Mouse (Mus musculus): ENCODE data around the gene Cald1. TPM values are rescaled to one million over a fixed set of nuclear protein-coding genes. Genes with fewer than 3 reads are reported as not detected.
A peak's percentile ranks its signal among the peaks of the same experiment; 100 is the strongest.

Gene Cald1
- total and polyA plus RNA-seq, 2 experiments from 2014 or later, result 20.7 to 40.5 TPM

- Histone ChIP-seq H3K4me1 (ENCODE audit: insufficient read depth, low read length) (no peaks in the 10 kb centered on the region), H3K9me3 (ENCODE audit: low read length) (no peaks in the 10 kb centered on the region), H3K36me3 (ENCODE audit: insufficient read depth, low read length) (peaks cover 3% of the 10 kb centered on the region; the same call in 1 of the 2 replicates), H3K27ac (ENCODE audit: low read depth, low read length) (no peak overlapping the region), H3K4me2 (ENCODE audit: low read depth, low read length, poor library complexity, severe bottlenecking) (no peak overlapping the region), H3K9ac (replicated peaks; ENCODE audit: low read length, poor library complexity, severe bottlenecking) (no peak overlapping the region), H3K27me3 (ENCODE audit: insufficient read depth, low read length) (no peaks in the 10 kb centered on the region), H3K4me3 (ENCODE audit: low read depth, low read length) (no peak overlapping the region)
- DNase-seq (ENCODE audit: low spot score) (no peak), ATAC-seq (ENCODE audit: low FRiP score) (no peak)
- no peak for TF ChIP-seq CTCF (IDR thresholded peaks at IDR 0.05)
Observed at GRCm38 (mm10) chr6:34751625-34752024, 153.3 kb downstream of the Cald1 start.

GRCm38 (mm10) chr6:34754448-34754847 is 156.1 kb downstream of the Cald1 start:
- Histone ChIP-seq H3K4me3 (ENCODE audit: low read depth, low read length) (no peak overlapping the region), H3K27me3 (ENCODE audit: insufficient read depth, low read length) (no peaks in the 10 kb centered on the region), H3K9ac (replicated peaks; ENCODE audit: low read length, poor library complexity, severe bottlenecking) (no peak overlapping the region), H3K27ac (ENCODE audit: low read depth, low read length) (no peak overlapping the region), H3K9me3 (ENCODE audit: low read length) (no peaks in the 10 kb centered on the region), H3K4me1 (ENCODE audit: insufficient read depth, low read length) (no peaks in the 10 kb centered on the region), H3K4me2 (ENCODE audit: low read depth, low read length, poor library complexity, severe bottlenecking) (no peak overlapping the region), H3K36me3 (ENCODE audit: insufficient read depth, low read length) (peaks cover 2% of the 10 kb centered on the region; the same call in 1 of the 2 replicates)
- ATAC-seq (ENCODE audit: low FRiP score) (peak; percentile 68), DNase-seq (ENCODE audit: low spot score) (peak; percentile 91)
- 34% methylated on average over 5 of the region's 5 CpGs for WGBS
- TF ChIP-seq CTCF (IDR thresholded peaks at IDR 0.05), result peak; percentile 89

- Histone ChIP-seq H3K4me1 (ENCODE audit: insufficient read depth, low read length) (no peaks in the 10 kb centered on the region), H3K9me3 (ENCODE audit: low read length) (no peaks in the 10 kb centered on the region), H3K36me3 (ENCODE audit: insufficient read depth, low read length) (peaks cover 10% of the 10 kb centered on the region), H3K4me3 (ENCODE audit: low read depth, low read length) (no peak overlapping the region), H3K9ac (replicated peaks; ENCODE audit: low read length, poor library complexity, severe bottlenecking) (no peak overlapping the region), H3K4me2 (ENCODE audit: low read depth, low read length, poor library complexity, severe bottlenecking) (no peak overlapping the region), H3K27ac (ENCODE audit: low read depth, low read length) (no peak overlapping the region), H3K27me3 (ENCODE audit: insufficient read depth, low read length) (no peaks in the 10 kb centered on the region)
- no peak for DNase-seq (ENCODE audit: low spot score)
- ATAC-seq (ENCODE audit: low FRiP score), result no peak
- 95% methylated on average over 2 of the region's 2 CpGs for WGBS
- no peak for TF ChIP-seq CTCF (IDR thresholded peaks at IDR 0.05)
Observed at GRCm38 (mm10) chr6:34758340-34758739, 160.0 kb downstream of the Cald1 start.

- Histone ChIP-seq H3K4me3 (ENCODE audit: low read depth, low read length) (no peak overlapping the region), H3K36me3 (ENCODE audit: insufficient read depth, low read length) (peaks cover 10% of the 10 kb centered on the region), H3K4me1 (ENCODE audit: insufficient read depth, low read length) (no peaks in the 10 kb centered on the region), H3K27ac (ENCODE audit: low read depth, low read length) (no peak overlapping the region), H3K27me3 (ENCODE audit: insufficient read depth, low read length) (no peaks in the 10 kb centered on the region), H3K4me2 (ENCODE audit: low read depth, low read length, poor library complexity, severe bottlenecking) (no peak overlapping the region), H3K9me3 (ENCODE audit: low read length) (no peaks in the 10 kb centered on the region), H3K9ac (replicated peaks; ENCODE audit: low read length, poor library complexity, severe bottlenecking) (no peak overlapping the region)
- 38% methylated on average over 4 of the region's 4 CpGs for WGBS
- TF ChIP-seq CTCF (IDR thresholded peaks at IDR 0.05), result peak; percentile 79
- DNase-seq (ENCODE audit: low spot score) (peak; percentile 83), ATAC-seq (ENCODE audit: low FRiP score) (no peak)
Observed at GRCm38 (mm10) chr6:34760023-34760422, 161.7 kb downstream of the Cald1 start.

GRCm38 (mm10) chr6:34765721-34766120 is 167.4 kb downstream of the Cald1 start:
- DNase-seq (ENCODE audit: low spot score) (no peak), ATAC-seq (ENCODE audit: low FRiP score) (no peak)
- Histone ChIP-seq H3K9ac (replicated peaks; ENCODE audit: low read length, poor library complexity, severe bottlenecking) (no peak overlapping the region), H3K4me2 (ENCODE audit: low read depth, low read length, poor library complexity, severe bottlenecking) (no peak overlapping the region), H3K36me3 (ENCODE audit: insufficient read depth, low read length) (peaks cover 12% of the 10 kb centered on the region), H3K4me3 (ENCODE audit: low read depth, low read length) (no peak overlapping the region), H3K9me3 (ENCODE audit: low read length) (no peaks in the 10 kb centered on the region), H3K4me1 (ENCODE audit: insufficient read depth, low read length) (no peaks in the 10 kb centered on the region), H3K27me3 (ENCODE audit: insufficient read depth, low read length) (no peaks in the 10 kb centered on the region), H3K27ac (ENCODE audit: low read depth, low read length) (no peak overlapping the region)
- no peak for TF ChIP-seq CTCF (IDR thresholded peaks at IDR 0.05)
- WGBS, result 93% methylated on average over 5 of the region's 5 CpGs

- ATAC-seq (ENCODE audit: low FRiP score) (no peak), DNase-seq (ENCODE audit: low spot score) (no peak)
- Histone ChIP-seq H3K36me3 (ENCODE audit: insufficient read depth, low read length) (peaks cover 11% of the 10 kb centered on the region; the same call in 1 of the 2 replicates), H3K9me3 (ENCODE audit: low read length) (no peaks in the 10 kb centered on the region), H3K4me3 (ENCODE audit: low read depth, low read length) (no peak overlapping the region), H3K4me1 (ENCODE audit: insufficient read depth, low read length) (no peaks in the 10 kb centered on the region), H3K4me2 (ENCODE audit: low read depth, low read length, poor library complexity, severe bottlenecking) (no peak overlapping the region), H3K27ac (ENCODE audit: low read depth, low read length) (no peak overlapping the region), H3K9ac (replicated peaks; ENCODE audit: low read length, poor library complexity, severe bottlenecking) (no peak overlapping the region), H3K27me3 (ENCODE audit: insufficient read depth, low read length) (no peaks in the 10 kb centered on the region)
- 97% methylated on average over 2 of the region's 2 CpGs for WGBS
- TF ChIP-seq CTCF (IDR thresholded peaks at IDR 0.05), result no peak
Observed at GRCm38 (mm10) chr6:34769984-34770383, 171.7 kb downstream of the Cald1 start.

Measured in midbrain, postnatal 0 days (tissue).